Mouse (Mus musculus) liver, embryonic 12.5 days (tissue): ENCODE measurements around the gene Upk3a. TPM values are rescaled to one million over a fixed set of nuclear protein-coding genes. Genes with fewer than 3 reads are reported as not detected.

Source experiments
- ATAC-seq: fragments of 200-750 bp; cut with Nextera tagmentation; 2 replicates; pipeline ENCODE4 v1.8.0; 2017; ENCODE audit warnings: moderate number of reproducible peaks, mild to moderate bottlenecking, moderate library complexity
- H3K27ac ChIP-seq: fragments of 300-500 bp; sonication (generic); 2 replicates; pipeline ENCODE4 v1.5.1; 2016; ENCODE audit warnings: mild to moderate bottlenecking
- H3K27me3 ChIP-seq: fragments of 300-500 bp; sonication (generic); replicated peaks from 2 replicates; pipeline ENCODE4 v1.6.1; 2016; ENCODE audit warnings: mild to moderate bottlenecking, moderate library complexity
- H3K36me3 ChIP-seq: fragments of 300-500 bp; sonication (generic); 2 replicates; pipeline ENCODE4 v1.6.1; 2016; ENCODE audit warnings: mild to moderate bottlenecking, moderate library complexity
- H3K4me1 ChIP-seq: fragments of 300-500 bp; sonication (generic); 2 replicates; pipeline ENCODE4 v1.6.1; 2016
- H3K4me2 ChIP-seq: fragments of 300-500 bp; sonication (generic); 2 replicates; pipeline ENCODE4 v1.6.1; 2016; ENCODE audit warnings: mild to moderate bottlenecking, moderate library complexity
- H3K4me3 ChIP-seq: fragments of 300-500 bp; sonication (generic); 2 replicates; pipeline ENCODE4 v1.5.1; 2016; ENCODE audit warnings: mild to moderate bottlenecking, moderate library complexity
- H3K9ac ChIP-seq: fragments of 300-500 bp; sonication (generic); 2 replicates; pipeline ENCODE4 v1.6.1; 2016; ENCODE audit warnings: mild to moderate bottlenecking, moderate library complexity
- H3K9me3 ChIP-seq: fragments of 300-500 bp; sonication (generic); replicated peaks from 2 replicates; pipeline ENCODE4 v1.6.1; 2016; ENCODE audit warnings: mild to moderate bottlenecking, moderate library complexity
- WGBS: fragments of 180-500 bp; shearing (Covaris S2); methylation state at CpG from one replicate; pipeline ENCODE4 v1.1.7; 2016; ENCODE audit not compliant: insufficient replicate concordance; 5-methylcytosine and 5-hydroxymethylcytosine counted together
- polyA plus RNA-seq: library from polyadenylated mRNA; unstranded; fragments of >200 nt; fragmentation: Nextera tagmentation; extraction: Ambion mirVana; gene quantifications from 2 replicates; pipeline ENCODE4 v1.2.1, GENCODE M21; 2016

The Upk3a gene
- polyA plus RNA-seq, 1 experiment from 2014 or later = not detected

DNA sequence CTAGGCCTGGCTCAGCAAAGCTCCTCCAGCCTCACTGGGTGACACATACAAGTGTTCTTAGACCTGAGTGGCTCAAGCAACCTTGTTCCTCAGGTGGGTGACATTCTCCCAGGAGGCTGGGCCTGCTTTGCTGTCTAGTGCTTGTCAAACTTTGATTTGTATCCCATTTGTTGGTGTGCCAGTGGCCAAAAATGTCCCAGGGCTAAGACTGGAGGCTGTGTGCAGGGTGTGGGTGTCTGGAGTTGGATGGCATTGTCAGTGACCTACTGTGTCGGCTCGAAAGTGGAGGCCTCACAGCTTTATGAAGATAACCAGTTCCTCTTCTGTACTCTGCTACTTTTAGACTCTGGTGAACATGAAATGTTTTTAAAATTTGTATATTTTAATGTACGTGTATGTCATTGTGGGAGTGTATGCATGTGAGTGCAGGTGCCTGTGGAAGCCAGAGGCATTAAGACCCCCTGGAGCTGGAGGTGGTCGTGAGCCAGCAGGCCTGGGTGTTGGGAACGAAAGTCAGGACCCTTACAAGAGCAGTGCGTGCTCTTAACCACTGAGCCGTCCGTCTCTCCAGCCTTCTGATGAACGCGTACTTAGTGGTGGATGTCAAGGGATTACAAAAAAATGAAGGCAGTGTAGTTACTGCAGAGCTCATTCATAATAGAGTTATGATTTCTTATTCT, 24.7 kb downstream of the Upk3a start:
- WGBS = 69% methylated on average over 10 of the region's 10 CpGs
- H3K36me3 ChIP-seq = peaks cover 13% of the 10 kb centered on the region
- no peak overlapping the region for H3K4me3 ChIP-seq
- no peaks in the 10 kb centered on the region for H3K27me3 ChIP-seq
- no peak overlapping the region for H3K27ac ChIP-seq
- peaks cover 35% of the 10 kb centered on the region for H3K4me1 ChIP-seq
- no peak for ATAC-seq
- no peaks in the 10 kb centered on the region for H3K9me3 ChIP-seq
- no peak overlapping the region for H3K9ac ChIP-seq
- H3K4me2 ChIP-seq = no peak overlapping the region

DNA sequence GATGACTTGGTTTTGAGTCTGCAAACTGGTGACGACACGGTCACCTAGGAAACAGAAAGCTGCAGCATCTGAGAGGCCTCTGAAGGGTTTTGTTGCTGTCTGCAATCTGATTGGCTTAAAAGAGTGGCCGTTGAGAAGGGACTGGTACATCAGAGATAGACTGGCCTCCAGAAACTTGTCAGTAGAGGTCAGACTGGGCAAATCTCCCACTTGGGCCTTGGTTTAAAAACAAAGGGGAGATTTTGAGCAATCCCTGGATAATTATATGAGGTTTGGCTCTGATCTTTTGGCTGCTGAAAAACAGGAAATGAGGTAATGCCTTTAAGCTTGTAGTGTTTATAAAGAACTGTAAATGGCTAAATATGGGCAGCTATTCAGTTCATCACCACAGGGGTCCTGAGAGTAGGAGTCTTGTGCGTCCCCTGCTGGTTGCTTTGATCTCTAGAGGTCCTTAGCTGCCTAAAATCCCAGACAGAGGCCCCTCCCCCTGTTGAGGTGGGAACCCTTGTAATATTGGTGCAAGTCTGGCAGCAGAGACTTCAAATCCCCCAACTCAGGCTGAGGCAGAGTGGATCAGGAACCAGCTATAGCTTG, 25.5 kb downstream of the Upk3a start:
- no peak overlapping the region; the same call in 1 of the 2 replicates for H3K9ac ChIP-seq
- 0 out of 2 replicates have a peak overlapping the region, but pooled peaks have one; percentile 30 for H3K27ac ChIP-seq
- 28% methylated on average over 4 of the region's 4 CpGs for WGBS

DNA sequence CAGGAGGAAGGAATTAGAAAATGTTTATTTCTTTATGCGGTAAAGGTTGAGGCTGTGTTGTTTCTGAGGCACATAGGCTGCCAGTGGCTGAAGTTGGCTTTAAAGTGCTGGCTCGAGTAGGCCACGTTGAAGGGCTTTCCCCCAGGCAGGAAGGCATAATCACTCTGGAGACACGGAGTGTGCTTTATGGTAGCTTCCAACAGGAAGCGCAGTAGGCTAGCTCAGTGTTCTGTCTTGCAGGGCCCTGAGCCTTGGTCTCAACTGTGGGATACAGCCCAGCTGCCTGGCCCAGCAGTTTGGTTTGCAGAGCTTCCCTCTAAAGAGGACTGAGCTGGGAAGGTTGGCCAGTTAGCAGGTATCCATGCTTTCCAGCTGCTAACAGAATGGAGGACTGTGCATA, 26.2 kb downstream of the Upk3a start:
- Histone ChIP-seq H3K9ac (no peak overlapping the region), H3K4me3 (no peak overlapping the region), H3K36me3 (peaks cover 26% of the 10 kb centered on the region), H3K4me1 (peaks cover 25% of the 10 kb centered on the region), H3K9me3 (no peaks in the 10 kb centered on the region), H3K27me3 (no peaks in the 10 kb centered on the region), H3K27ac (no peak overlapping the region), H3K4me2 (no peak overlapping the region)
- WGBS = 58% methylated on average over 5 of the region's 5 CpGs
- no peak for ATAC-seq

More for the DNA sequence above, 25.5 kb downstream of the Upk3a start:
- Histone ChIP-seq H3K4me2 (no peak overlapping the region), H3K27me3 (no peaks in the 10 kb centered on the region), H3K4me1 (peaks cover 31% of the 10 kb centered on the region), H3K36me3 (peaks cover 20% of the 10 kb centered on the region), H3K4me3 (no peak overlapping the region), H3K9me3 (no peaks in the 10 kb centered on the region)
- ATAC-seq = no peak

DNA sequence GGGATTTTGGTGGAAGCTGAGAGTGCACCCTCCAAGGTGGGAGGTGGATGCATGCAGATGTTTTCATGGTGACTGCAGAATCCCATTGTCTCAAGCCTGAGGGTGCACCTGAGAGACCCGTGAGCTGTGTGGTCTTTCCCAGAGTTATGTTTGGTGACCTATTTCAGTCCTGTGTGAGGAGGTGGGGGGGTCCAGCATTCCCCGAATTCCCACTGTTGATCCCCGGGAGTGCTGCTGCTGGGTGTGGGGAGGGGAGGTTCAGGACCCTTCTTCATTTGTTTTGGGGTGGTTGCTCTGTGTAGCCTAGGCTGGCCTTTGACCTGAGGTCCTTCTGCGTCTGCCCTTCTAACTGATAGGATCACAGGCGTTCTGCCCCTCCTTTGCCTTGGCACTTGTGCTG, 26.8 kb downstream of the Upk3a start:
- ATAC-seq = no peak
- no peak overlapping the region for H3K4me3 ChIP-seq
- H3K36me3 ChIP-seq = peaks cover 32% of the 10 kb centered on the region
- H3K4me2 ChIP-seq = no peak overlapping the region
- H3K27ac ChIP-seq = no peak overlapping the region
- no peak overlapping the region for H3K9ac ChIP-seq
- H3K4me1 ChIP-seq = peaks cover 21% of the 10 kb centered on the region
- no peaks in the 10 kb centered on the region for H3K27me3 ChIP-seq
- no peaks in the 10 kb centered on the region for H3K9me3 ChIP-seq
- WGBS = 65% methylated on average over 5 of the region's 5 CpGs

DNA sequence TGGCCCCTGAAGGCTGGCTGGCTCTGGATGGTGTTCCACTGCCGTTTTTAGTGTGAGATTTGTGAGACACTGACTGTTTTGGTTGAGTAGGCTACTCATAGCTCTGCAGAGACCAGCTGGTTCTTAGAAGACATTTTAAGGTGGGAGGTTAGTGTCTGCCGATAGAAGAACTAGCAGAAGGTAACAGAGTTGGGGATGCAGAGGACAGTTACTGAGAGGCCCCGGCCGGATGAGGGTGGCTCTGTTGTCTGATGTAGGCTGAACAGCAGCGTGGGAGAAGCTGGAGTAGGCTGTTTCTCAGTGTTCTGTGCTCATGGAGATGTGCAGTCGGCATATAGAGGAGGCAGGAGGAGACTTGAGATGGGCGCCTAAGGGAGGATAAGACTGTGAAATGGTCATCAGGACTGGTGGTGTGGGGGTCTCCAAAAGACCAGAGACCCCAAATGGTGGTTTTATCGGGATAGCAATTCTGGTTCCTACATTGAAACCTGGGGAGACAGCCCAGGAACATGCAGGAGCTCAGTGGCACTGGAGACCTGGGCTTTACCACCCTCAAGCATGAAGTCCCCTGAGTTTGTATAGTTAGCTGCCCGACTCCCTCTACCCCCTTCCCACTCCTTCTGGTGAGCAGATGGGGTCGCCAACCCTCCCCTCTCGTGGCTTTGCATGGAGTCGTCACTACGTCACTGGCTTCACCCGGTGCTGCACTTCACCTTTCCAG, 29.4 kb downstream of the Upk3a start:
- no peak for ATAC-seq
- peaks cover 49% of the 10 kb centered on the region for H3K36me3 ChIP-seq
- no peaks in the 10 kb centered on the region for H3K9me3 ChIP-seq
- peaks cover 33% of the 10 kb centered on the region for H3K4me1 ChIP-seq
- no peaks in the 10 kb centered on the region for H3K27me3 ChIP-seq
- no peak overlapping the region for H3K4me3 ChIP-seq
- 80% methylated on average over 14 of the region's 14 CpGs for WGBS
- H3K9ac ChIP-seq = no peak overlapping the region
- no peak overlapping the region for H3K4me2 ChIP-seq
- no peak overlapping the region for H3K27ac ChIP-seq

DNA sequence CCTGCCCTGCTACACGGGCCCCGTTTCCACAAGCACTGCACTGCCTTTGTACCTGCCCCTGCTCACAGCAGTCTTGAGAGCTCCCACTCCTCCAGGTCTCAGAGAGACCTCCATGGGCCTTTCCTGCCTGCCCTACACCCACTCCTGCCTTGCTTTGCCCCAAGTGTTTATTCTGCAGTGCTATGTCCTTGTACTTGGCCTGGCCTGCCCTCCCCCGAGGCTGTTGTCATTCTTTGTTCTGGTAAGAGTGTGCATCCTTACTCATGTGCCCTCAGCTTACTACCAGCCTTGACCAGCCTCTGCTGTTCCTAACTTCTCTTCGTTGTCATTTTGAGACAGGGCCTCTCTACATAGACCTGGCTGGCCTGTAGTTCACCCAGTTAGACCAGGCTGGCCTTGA, 30.9 kb downstream of the Upk3a start:
- 75% methylated on average over 4 of the region's 4 CpGs for WGBS
- peaks cover 22% of the 10 kb centered on the region for H3K4me1 ChIP-seq
- H3K27me3 ChIP-seq = no peaks in the 10 kb centered on the region
- no peak overlapping the region for H3K9ac ChIP-seq
- peaks cover 63% of the 10 kb centered on the region for H3K36me3 ChIP-seq
- H3K4me2 ChIP-seq = no peak overlapping the region
- H3K9me3 ChIP-seq = no peaks in the 10 kb centered on the region
- no peak overlapping the region for H3K27ac ChIP-seq
- ATAC-seq = no peak
- no peak overlapping the region for H3K4me3 ChIP-seq

DNA sequence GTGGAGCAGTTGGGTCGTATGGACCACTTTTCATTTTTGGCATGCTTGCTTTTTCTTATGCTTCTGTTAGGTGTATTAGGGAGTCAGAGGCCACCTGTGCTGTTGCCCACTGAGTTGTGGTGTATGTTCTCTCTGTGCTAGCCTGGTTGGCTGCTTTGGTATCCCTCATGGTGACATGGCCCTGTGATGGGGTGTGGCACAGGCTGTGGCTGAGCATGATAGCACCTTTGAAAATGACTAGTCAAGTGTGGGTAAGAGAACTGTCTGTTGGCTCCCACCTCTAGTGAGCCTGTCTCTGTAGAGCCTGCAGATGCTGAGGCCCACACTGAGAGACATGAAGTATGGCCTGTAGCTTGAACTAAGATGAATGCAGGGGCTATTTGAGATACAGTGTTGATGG, 32.8 kb downstream of the Upk3a start:
- H3K27ac ChIP-seq = peak overlapping the region; percentile 75
- peaks cover 13% of the 10 kb centered on the region; the same call in 1 of the 2 replicates for H3K4me1 ChIP-seq
- peaks cover 78% of the 10 kb centered on the region for H3K36me3 ChIP-seq
- WGBS = 74% methylated on average over 1 of the region's 1 CpGs
- no peaks in the 10 kb centered on the region for H3K27me3 ChIP-seq
- H3K9ac ChIP-seq = no peak overlapping the region
- H3K4me2 ChIP-seq = 0 out of 2 replicates have a peak overlapping the region, but pooled peaks have one; percentile 1
- no peaks in the 10 kb centered on the region for H3K9me3 ChIP-seq
- ATAC-seq = peak; percentile 98
- H3K4me3 ChIP-seq = no peak overlapping the region

DNA sequence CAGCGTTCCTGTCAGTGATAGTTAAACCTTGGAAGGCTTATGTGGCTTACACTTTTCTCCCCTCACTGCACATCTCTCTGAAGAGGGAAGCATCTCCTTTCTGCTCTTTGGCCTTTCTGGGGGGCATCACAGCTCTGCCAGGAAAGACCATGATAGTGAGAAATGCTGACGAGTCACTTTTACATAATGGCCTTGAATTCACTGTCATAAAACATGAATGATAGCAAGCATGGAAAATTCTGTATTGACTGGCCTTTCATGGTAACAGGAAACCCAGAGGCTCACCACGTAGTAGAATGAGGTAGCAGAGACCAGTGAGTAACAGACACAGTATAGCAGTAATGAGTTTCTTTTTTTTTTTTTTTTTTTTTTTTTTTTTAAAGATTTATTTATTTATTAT, 37.2 kb downstream of the Upk3a start:
- 88% methylated on average over 3 of the region's 3 CpGs for WGBS
- H3K27me3 ChIP-seq = no peaks in the 10 kb centered on the region

DNA sequence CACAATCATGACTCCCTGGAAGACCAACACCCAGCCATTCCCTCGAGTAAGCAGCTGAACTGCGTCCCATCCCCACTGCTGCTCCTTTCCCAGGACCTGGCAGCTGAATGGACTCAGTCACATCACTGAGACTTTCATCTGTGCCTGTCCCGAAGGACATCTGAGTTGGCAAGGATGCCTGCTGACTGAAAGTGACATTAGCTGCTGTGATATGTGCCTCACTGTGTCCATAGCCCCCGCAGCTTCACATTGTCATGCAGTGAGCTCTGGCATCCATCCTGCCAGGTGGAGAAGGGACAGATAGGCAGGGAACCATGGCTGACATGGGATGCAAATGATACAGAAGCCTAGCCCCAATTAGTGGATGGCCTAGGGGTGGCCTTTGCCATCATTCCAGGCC, 38.2 kb downstream of the Upk3a start:
- Histone ChIP-seq H3K27me3 (no peaks in the 10 kb centered on the region), H3K36me3 (peaks cover 41% of the 10 kb centered on the region), H3K4me2 (no peak overlapping the region), H3K9me3 (no peaks in the 10 kb centered on the region), H3K27ac (no peak overlapping the region), H3K4me3 (no peak overlapping the region), H3K4me1 (peaks cover 5% of the 10 kb centered on the region; the same call in 1 of the 2 replicates), H3K9ac (no peak overlapping the region)
- WGBS = 74% methylated on average over 4 of the region's 4 CpGs
- no peak for ATAC-seq

More for the DNA sequence above, 37.2 kb downstream of the Upk3a start:
- Histone ChIP-seq H3K4me2 (no peak overlapping the region), H3K9me3 (no peaks in the 10 kb centered on the region), H3K36me3 (peaks cover 44% of the 10 kb centered on the region), H3K4me1 (peaks cover 13% of the 10 kb centered on the region; the same call in 1 of the 2 replicates), H3K9ac (no peak overlapping the region), H3K27ac (no peak overlapping the region), H3K4me3 (no peak overlapping the region)
- ATAC-seq = no peak

DNA sequence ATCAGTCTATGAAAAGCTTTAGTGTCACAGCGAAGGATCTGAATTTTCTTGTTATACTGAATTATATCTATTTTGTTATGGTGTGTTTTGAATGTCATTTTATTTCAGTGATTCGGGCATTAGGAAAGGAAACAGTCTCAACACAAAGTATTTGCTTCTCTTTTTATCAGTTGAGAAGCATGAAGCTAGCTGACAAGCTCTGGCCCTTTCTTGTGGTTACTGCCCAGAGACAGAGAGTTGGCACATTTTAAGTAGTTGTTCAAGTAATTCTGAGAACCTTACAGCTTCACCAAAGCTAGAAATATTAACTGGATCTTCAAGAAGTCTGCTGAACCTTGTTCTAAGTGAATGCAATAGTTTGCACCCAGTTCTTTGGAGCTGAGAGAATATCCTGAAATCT, 46.5 kb downstream of the Upk3a start:
- no peak for ATAC-seq
- 73% methylated on average over 2 of the region's 2 CpGs for WGBS
- H3K27ac ChIP-seq = no peak overlapping the region

DNA sequence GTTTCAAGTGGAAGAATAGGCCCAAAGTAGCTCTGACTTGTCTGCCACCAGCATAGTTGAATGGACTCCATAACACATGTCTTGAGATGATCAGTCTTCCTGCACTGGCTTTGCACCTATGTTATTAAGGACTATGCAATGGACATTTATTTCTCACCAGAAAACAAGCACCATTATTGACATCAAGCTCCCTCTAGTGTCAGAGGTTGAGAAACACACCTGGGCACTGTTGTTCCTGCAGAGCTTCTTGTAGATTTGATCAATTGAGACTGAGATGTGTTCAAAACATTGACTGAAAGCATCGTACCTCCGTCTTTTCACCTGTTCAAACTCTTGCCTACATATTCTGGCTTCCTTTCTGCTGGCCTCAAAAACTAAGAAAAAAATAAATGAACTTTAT, 53.6 kb downstream of the Upk3a start:
- no peak for ATAC-seq
- WGBS = 9% methylated on average over 2 of the region's 2 CpGs
- H3K4me1 ChIP-seq = no peaks in the 10 kb centered on the region
- H3K4me2 ChIP-seq = no peak overlapping the region
- no peaks in the 10 kb centered on the region for H3K36me3 ChIP-seq
- no peak overlapping the region for H3K4me3 ChIP-seq
- no peaks in the 10 kb centered on the region; the same call in 1 of the 2 replicates for H3K27me3 ChIP-seq
- H3K9ac ChIP-seq = no peak overlapping the region
- no peaks in the 10 kb centered on the region for H3K9me3 ChIP-seq
- no peak overlapping the region for H3K27ac ChIP-seq

More for the DNA sequence above, 46.5 kb downstream of the Upk3a start:
- Histone ChIP-seq H3K36me3 (peaks cover 12% of the 10 kb centered on the region), H3K4me2 (no peak overlapping the region), H3K9ac (no peak overlapping the region), H3K4me1 (no peaks in the 10 kb centered on the region), H3K4me3 (no peak overlapping the region), H3K27me3 (no peaks in the 10 kb centered on the region), H3K9me3 (no peaks in the 10 kb centered on the region)
